Mouse (Mus musculus): ENCODE data around the gene Ccdc114.

Ccdc114 gene

GRCm38 (mm10) chr7:45923762-45924428 is at the start of gene Ccdc114:
Ccdc114 (plus strand) TSS chr7:45924072.
- ChIA-PET CTCF (interaction anchor here (0.6 to 1.7 kb wide), 40 partner anchors 7 to 278 kb away, joined by 3 to 22 read pairs (median 3); partner anchors contain the start of genes Kdelr1 (in 3 of the 4), Cyth2 (in 2 of the 4), Lmtk3 (in 1 of the 4) and Nomo1 (in 1 of the 4)), POLR2A (interaction anchor here in 3 of 4 experiments (0.6 to 2.1 kb wide), 43 partner anchors 8 to 398 kb away, joined by 3 to 40 read pairs (median 4); partner anchors contain the start of genes Kdelr1 (in 3 of the 3), Sphk2 (in 3 of the 3), Syngr4 (in 3 of the 3) and Tmem143 (in 3 of the 3))

GRCm38 (mm10) chr7:45876895-45877294 is 47.0 kb upstream of the Ccdc114 start:
- ChIA-PET POLR2A (interaction anchor here in 2 of 4 experiments (0.6 to 5.1 kb wide), 6 partner anchors 11 to 363 kb away, joined by 3 to 68 read pairs (median 4); partner anchors contain the start of genes Emp3 (in 1 of the 2), Syngr4 (in 1 of the 2) and Tmem143 (in 1 of the 2)), CTCF (no interaction called here)

- ChIA-PET POLR2A (interaction anchor here in 3 of 4 experiments (0.6 to 1.7 kb wide), 9 partner anchors 10 to 320 kb away, joined by 3 to 6 read pairs (median 4); partner anchors contain the start of genes Syngr4 (in 1 of the 3) and Tmem143 (in 1 of the 3)), CTCF (interaction anchor here in 2 of 4 experiments (0.6 kb wide), 2 partner anchors 18 to 21 kb away, joined by 4 to 5 read pairs; no protein-coding TSS in a partner anchor)
Measured at GRCm38 (mm10) chr7:45878278-45878677, 45.6 kb upstream of the Ccdc114 start, which contains the start of gene Grin2d. Grin2d (minus strand) TSS chr7:45878378.

- ChIA-PET POLR2A (interaction anchor here in 3 of 4 experiments (0.9 to 2.2 kb wide), 8 partner anchors 8 to 163 kb away, joined by 3 to 13 read pairs (median 6); partner anchors contain the start of genes Syngr4 (in 3 of the 3), Tmem143 (in 3 of the 3), Kdelr1 (in 1 of the 3) and Sphk2 (in 1 of the 3)), CTCF (interaction anchor here in 2 of 4 experiments (0.6 to 2.1 kb wide), 4 partner anchors 8 to 206 kb away, joined by 3 to 6 read pairs (median 3); partner anchors contain the start of genes Fam83e (in 1 of the 2), Kdelr1 (in 1 of the 2) and Nomo1 (in 1 of the 2))
Measured at GRCm38 (mm10) chr7:45880531-45880930, 43.3 kb upstream of the Ccdc114 start.

GRCm38 (mm10) chr7:45881011-45881410 is 42.9 kb upstream of the Ccdc114 start:
- POLR2A ChIA-PET = interaction anchor here in 3 of 4 experiments (0.7 to 2.0 kb wide), 5 partner anchors 8 to 16 kb away, joined by 3 to 8 read pairs (median 4); partner anchors contain the start of genes Syngr4 (in 3 of the 3), Tmem143 (in 3 of the 3) and Kdelr1 (in 1 of the 3)

GRCm38 (mm10) chr7:45887246-45887645 is 36.6 kb upstream of the Ccdc114 start:
- POLR2A ChIA-PET = interaction anchor here (0.8 to 3.5 kb wide), 12 partner anchors 8 to 126 kb away, joined by 3 to 29 read pairs (median 6); partner anchors contain the start of genes Syngr4 (in 3 of the 4), Tmem143 (in 3 of the 4) and Kdelr1 (in 2 of the 4)
- CTCF ChIA-PET = interaction anchor here in 2 of 4 experiments (0.7 to 1.5 kb wide), 5 partner anchors 13 to 32 kb away, joined by 3 to 4 read pairs (median 3); no protein-coding TSS in a partner anchor

More at GRCm38 (mm10) chr7:45881011-45881410, 42.9 kb upstream of the Ccdc114 start:
- CTCF ChIA-PET = interaction anchor here in 2 of 4 experiments (0.6 to 2.1 kb wide), 4 partner anchors 8 to 207 kb away, joined by 3 to 6 read pairs (median 3); partner anchors contain the start of genes Fam83e (in 1 of the 2), Kdelr1 (in 1 of the 2) and Nomo1 (in 1 of the 2)

GRCm38 (mm10) chr7:45892651-45893050 is 31.2 kb upstream of the Ccdc114 start:
- ChIA-PET CTCF (no interaction called here), POLR2A (interaction anchor here in 3 of 4 experiments (0.9 to 3.2 kb wide), 8 partner anchors 9 to 175 kb away, joined by 3 to 20 read pairs (median 4); partner anchors contain the start of genes Cyth2 (in 1 of the 3), Kdelr1 (in 1 of the 3) and Sphk2 (in 1 of the 3))

GRCm38 (mm10) chr7:45895931-45896516 is 27.8 kb upstream of the Ccdc114 start:
- CTCF ChIA-PET = interaction anchor here (0.6 to 2.8 kb wide), 27 partner anchors 17 to 1510 kb away, joined by 3 to 32 read pairs (median 4); partner anchors contain the start of genes Kdelr1 (in 2 of the 4) and Ccdc114 (in 1 of the 4)

GRCm38 (mm10) chr7:45896517-45897257 is 27.2 kb upstream of the Ccdc114 start, which contains the start of the genes Syngr4 and Tmem143:
Syngr4 (minus strand) TSS chr7:45896714.
Tmem143 (plus strand) TSS chr7:45896941.
- POLR2A ChIA-PET = interaction anchor here (0.5 to 4.9 kb wide), 107 partner anchors 8 to 1620 kb away, joined by 3 to 68 read pairs (median 4); partner anchors contain the start of genes Cyth2 (in 3 of the 4), Kdelr1 (in 3 of the 4), Sphk2 (in 3 of the 4) and Emp3 (in 2 of the 4)
- CTCF ChIA-PET = interaction anchor here (0.6 to 2.8 kb wide), 35 partner anchors 14 to 1510 kb away, joined by 3 to 32 read pairs (median 4); partner anchors contain the start of genes Ccdc114 (in 2 of the 4) and Kdelr1 (in 2 of the 4)

More at GRCm38 (mm10) chr7:45895931-45896516, 27.8 kb upstream of the Ccdc114 start:
- POLR2A ChIA-PET = interaction anchor here (0.5 to 4.9 kb wide), 89 partner anchors 8 to 917 kb away, joined by 3 to 68 read pairs (median 5); partner anchors contain the start of genes Kdelr1 (in 3 of the 4), Sphk2 (in 3 of the 4), Cyth2 (in 2 of the 4) and Emp3 (in 2 of the 4)

GRCm38 (mm10) chr7:45897258-45897757 is 26.6 kb upstream of the Ccdc114 start:
- CTCF ChIA-PET = interaction anchor here (0.8 to 2.8 kb wide), 15 partner anchors 9 to 167 kb away, joined by 3 to 32 read pairs (median 4); partner anchors contain the start of genes Ccdc114 (in 2 of the 4) and Kdelr1 (in 2 of the 4)
- POLR2A ChIA-PET = interaction anchor here (0.5 to 4.9 kb wide), 74 partner anchors 9 to 1621 kb away, joined by 3 to 68 read pairs (median 5); partner anchors contain the start of genes Cyth2 (in 3 of the 4), Fam83e (in 3 of the 4), Kdelr1 (in 3 of the 4) and Sphk2 (in 3 of the 4)

GRCm38 (mm10) chr7:45898125-45898524 is 25.7 kb upstream of the Ccdc114 start:
- CTCF ChIA-PET = interaction anchor here (0.8 to 2.8 kb wide), 13 partner anchors 9 to 168 kb away, joined by 3 to 32 read pairs (median 4); partner anchors contain the start of genes Kdelr1 (in 2 of the 4) and Ccdc114 (in 1 of the 4)
- POLR2A ChIA-PET = interaction anchor here (0.6 to 4.9 kb wide), 36 partner anchors 8 to 709 kb away, joined by 3 to 68 read pairs (median 6); partner anchors contain the start of genes Kdelr1 (in 3 of the 4), Sphk2 (in 3 of the 4), Cyth2 (in 2 of the 4) and Ccdc114 (in 1 of the 4)

GRCm38 (mm10) chr7:45901562-45901961 is 22.3 kb upstream of the Ccdc114 start:
- ChIA-PET POLR2A (interaction anchor here in 3 of 4 experiments (0.7 to 2.5 kb wide), 7 partner anchors 9 to 137 kb away, joined by 3 to 6 read pairs (median 4); partner anchors contain the start of gene Emp3 (in 1 of the 3)), CTCF (interaction anchor here in 2 of 4 experiments (0.6 to 1.1 kb wide), 2 partner anchors 15 to 155 kb away, joined by 3 read pairs; no protein-coding TSS in a partner anchor)

- POLR2A ChIA-PET = interaction anchor here in 1 of 4 experiments (1.4 kb wide), 1 partner anchor 19 kb away, joined by 4 read pairs; the partner anchor contains the start of gene Emp3
- CTCF ChIA-PET = no interaction called here
Measured at GRCm38 (mm10) chr7:45902481-45903002, 21.3 kb upstream of the Ccdc114 start.

GRCm38 (mm10) chr7:45906622-45907021 is 17.2 kb upstream of the Ccdc114 start:
- POLR2A ChIA-PET = interaction anchor here (0.8 to 1.1 kb wide), 5 partner anchors 8 to 159 kb away, joined by 3 to 4 read pairs (median 3); partner anchors contain the start of genes Syngr4 (in 1 of the 4) and Tmem143 (in 1 of the 4)
- CTCF ChIA-PET = interaction anchor here in 2 of 4 experiments (0.6 to 1.4 kb wide), 2 partner anchors 13 to 74 kb away, joined by 4 read pairs; no protein-coding TSS in a partner anchor

- CTCF ChIA-PET = interaction anchor here in 1 of 4 experiments (1.5 kb wide), 1 partner anchor 11 kb away, joined by 3 read pairs; no protein-coding TSS in a partner anchor
Measured at GRCm38 (mm10) chr7:45908384-45908783, 15.5 kb upstream of the Ccdc114 start.

More at GRCm38 (mm10) chr7:45908384-45908783, 15.5 kb upstream of the Ccdc114 start:
- POLR2A ChIA-PET = interaction anchor here in 3 of 4 experiments (0.8 to 1.5 kb wide), 5 partner anchors 9 to 12 kb away, joined by 3 to 6 read pairs (median 3); partner anchors contain the start of genes Syngr4 (in 2 of the 3) and Tmem143 (in 2 of the 3)

All from embryonic stem cell, embryonic (primary cell).